Mouse (Mus musculus) bone marrow, adult 2 months (tissue): ENCODE results near the gene Shisa5. TPM values are rescaled to one million over a fixed set of nuclear protein-coding genes. Genes with fewer than 3 reads are reported as not detected.

Experiments
- H3K27ac ChIP-seq: fragments of 200-500 bp; 2 replicates; pipeline ENCODE4 v1.5.1; 2012; ENCODE audit warnings: low read depth, mild to moderate bottlenecking, control low read depth, inconsistent platforms, low read length; ENCODE audit not compliant: control insufficient read depth, poor library complexity, insufficient read depth
- H3K4me1 ChIP-seq: fragments of 200-500 bp; 2 replicates; pipeline ENCODE4 v1.6.1; 2011; ENCODE audit warnings: low read length; ENCODE audit not compliant: control insufficient read depth, insufficient read depth
- H3K4me3 ChIP-seq: fragments of 200-500 bp; replicated peaks from 2 replicates; pipeline ENCODE3; 2011; ENCODE audit warnings: mild to moderate bottlenecking, low read depth, low read length, control low read depth; ENCODE audit not compliant: control insufficient read depth
- CTCF ChIP-seq: fragments of 200-500 bp; IDR thresholded peaks from 2 replicates; pipeline ENCODE4 v1.5.1; 2011; ENCODE audit warnings: low read length, control low read depth; ENCODE audit not compliant: control insufficient read depth, insufficient read depth
- POLR2A ChIP-seq: fragments of 200-500 bp; IDR thresholded peaks from 2 replicates; pipeline ENCODE4 v1.6.1; 2011; ENCODE audit warnings: low read depth, mild to moderate bottlenecking, control low read depth, low read length, borderline replicate concordance; ENCODE audit not compliant: control insufficient read depth
- WGBS: fragments of 180-500 bp; shearing (Covaris S2); methylation state at CpG from one replicate; pipeline ENCODE4 v1.1.7; 2018; 5-methylcytosine and 5-hydroxymethylcytosine counted together
- polyA plus RNA-seq: library from polyadenylated mRNA; stranded (reverse); fragments of >200 nt; gene quantifications from 2 replicates; pipeline ENCODE4 v1.2.4, GENCODE M21; 2011; ENCODE audit warnings: low replicate concordance; ENCODE audit not compliant: missing spikeins, insufficient read depth, insufficient read length

Shisa5 gene
- polyA plus RNA-seq, 1 experiment, result 133 TPM

DNA sequence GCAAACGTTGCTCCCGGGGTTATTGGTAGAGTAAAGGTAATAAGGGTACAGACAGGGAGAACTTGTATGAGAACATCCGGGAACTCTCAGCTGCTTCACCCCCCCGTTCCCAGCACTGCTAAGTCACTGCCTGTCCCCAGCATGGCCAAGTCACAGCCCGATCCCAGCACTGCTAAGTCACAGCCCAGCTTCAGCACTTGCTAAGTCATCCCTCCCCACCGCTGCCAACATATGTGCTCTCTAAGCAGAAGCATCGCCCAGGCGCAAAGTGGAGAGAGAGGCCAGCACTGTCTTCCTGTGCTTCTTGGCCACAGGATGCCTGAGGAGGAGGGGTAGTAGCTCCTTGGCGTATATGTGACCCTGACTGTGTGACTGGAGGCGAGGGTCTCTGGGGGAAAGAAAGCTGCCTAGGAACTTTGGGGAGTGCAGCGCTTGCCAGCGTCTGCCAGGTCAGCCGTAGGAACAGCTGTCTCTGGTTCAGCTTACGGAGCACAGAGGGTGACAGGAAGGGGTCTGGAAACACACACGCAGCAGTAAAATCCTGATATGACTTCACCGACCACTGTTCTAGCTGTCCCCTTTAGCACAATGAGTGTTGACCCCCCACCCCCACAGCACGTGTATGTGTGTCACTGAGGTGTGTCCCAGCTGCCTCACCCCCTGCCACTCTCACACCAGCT lies 28.6 kb upstream of the Shisa5 start:
- TF ChIP-seq CTCF (no peak), POLR2A (no peak)
- Histone ChIP-seq H3K4me3 (no peak overlapping the region), H3K27ac (no peak overlapping the region), H3K4me1 (no peaks in the 10 kb centered on the region)
- 17% methylated on average over 17 of the region's 17 CpGs for WGBS

DNA sequence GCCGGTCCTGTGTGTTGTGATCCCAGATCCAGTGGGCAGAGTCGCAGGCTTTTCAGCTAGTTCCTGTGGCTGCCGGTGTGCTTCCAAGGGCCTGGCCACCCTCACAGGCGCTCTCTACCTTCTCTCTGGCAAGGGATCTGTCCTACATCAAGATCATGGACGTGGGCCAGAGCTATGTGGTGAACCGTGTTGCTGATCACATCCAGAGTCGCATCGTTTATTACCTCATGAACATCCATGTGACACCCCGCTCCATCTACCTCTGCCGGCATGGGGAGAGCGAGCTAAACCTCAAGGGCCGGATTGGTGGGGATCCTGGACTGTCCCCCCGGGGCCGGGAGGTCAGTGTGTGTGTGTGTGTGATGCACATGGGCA lies 28.1 kb upstream of the Shisa5 start:
- TF ChIP-seq CTCF (no peak), POLR2A (no peak)
- 56% methylated on average over 14 of the region's 14 CpGs for WGBS
- Histone ChIP-seq H3K4me1 (no peaks in the 10 kb centered on the region), H3K4me3 (no peak overlapping the region), H3K27ac (no peak overlapping the region)

- H3K4me1 ChIP-seq, result peaks cover 4% of the 10 kb centered on the region; the same call in 1 of the 2 replicates
- no peak overlapping the region for H3K4me3 ChIP-seq
- no peak overlapping the region for H3K27ac ChIP-seq
- TF ChIP-seq POLR2A (no peak), CTCF (no peak)
- WGBS, result 66% methylated on average over 8 of the region's 8 CpGs
Observed at GRCm38 (mm10) chr9:109015397-109015796, 23.0 kb upstream of the Shisa5 start.

GRCm38 (mm10) chr9:109016973-109017604 lies 21.3 kb upstream of the Shisa5 start:
- WGBS, result 20% methylated on average over 11 of the region's 11 CpGs
- no peak for TF ChIP-seq CTCF
- TF ChIP-seq POLR2A, result no peak
- Histone ChIP-seq H3K27ac (peak overlapping the region; percentile 54), H3K4me3 (peak overlapping the region; percentile 49), H3K4me1 (peaks cover 6% of the 10 kb centered on the region; the same call in 1 of the 2 replicates)

DNA sequence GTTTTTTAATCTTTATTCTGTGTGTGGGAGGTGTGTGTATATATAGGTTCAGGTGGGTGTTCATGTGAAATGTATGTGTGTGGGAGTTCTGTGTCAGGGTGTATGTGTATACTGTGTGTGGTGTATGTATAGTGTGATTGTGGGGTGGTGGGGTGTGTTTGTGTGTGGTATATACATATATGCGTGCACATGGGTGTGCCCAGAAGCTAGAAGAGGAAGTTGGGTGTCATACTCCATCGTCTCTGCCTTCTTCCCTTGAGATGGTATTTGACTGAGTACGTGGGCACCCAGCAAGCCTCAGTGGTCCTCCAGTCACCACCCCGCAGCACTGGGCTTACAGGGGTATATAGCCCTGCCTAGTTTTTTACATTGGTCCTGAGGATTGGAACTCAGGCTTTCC lies 16.9 kb upstream of the Shisa5 start:
- Histone ChIP-seq H3K27ac (peak overlapping the region; percentile 89), H3K4me3 (no peak overlapping the region), H3K4me1 (peaks cover 13% of the 10 kb centered on the region; the same call in 1 of the 2 replicates)
- TF ChIP-seq CTCF, result no peak
- no peak for TF ChIP-seq POLR2A
- 21% methylated on average over 4 of the region's 4 CpGs for WGBS

DNA sequence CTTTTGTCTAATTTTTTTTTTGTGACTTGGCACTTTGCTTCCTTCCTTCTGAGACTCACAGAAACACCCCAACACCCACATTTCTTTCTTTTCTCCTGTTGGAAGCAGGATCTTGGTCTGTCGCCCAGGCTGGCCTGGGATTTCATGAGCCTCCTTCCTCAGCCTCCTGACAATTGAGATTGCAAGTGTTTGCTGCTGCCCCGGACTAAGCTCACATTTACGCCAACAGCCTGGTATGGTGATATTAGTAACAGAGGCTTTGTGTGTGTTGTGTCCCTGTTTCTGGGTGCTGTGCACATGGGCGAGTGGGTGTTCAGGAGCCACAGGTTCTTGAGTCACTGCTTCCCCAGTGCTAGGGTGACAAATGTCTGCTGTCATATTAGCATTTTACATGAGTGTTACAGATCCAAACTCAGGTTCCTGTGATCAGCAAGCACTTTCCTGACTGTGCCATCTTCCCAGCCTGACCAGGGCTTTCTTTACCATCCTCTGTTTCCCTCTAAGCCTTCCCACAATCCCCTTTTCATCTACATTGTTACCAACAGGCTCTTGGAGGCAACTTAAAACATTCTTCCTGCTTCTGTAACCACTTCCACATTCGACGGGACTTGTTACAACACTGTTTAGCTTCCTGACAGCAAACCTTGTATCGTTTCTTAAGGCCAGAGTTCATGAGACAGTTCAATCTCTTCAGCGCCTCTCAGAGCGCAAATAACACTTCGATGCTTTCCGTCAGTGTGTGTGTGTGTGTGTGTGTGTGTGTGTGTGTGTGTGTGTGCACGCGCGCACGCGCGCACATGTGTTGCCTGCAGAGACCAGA lies 15.3 kb upstream of the Shisa5 start:
- TF ChIP-seq POLR2A, result no peak
- no peak for TF ChIP-seq CTCF
- H3K4me3 ChIP-seq, result peak overlapping the region; percentile 24
- 33% methylated on average over 17 of the region's 17 CpGs for WGBS
- H3K4me1 ChIP-seq, result peaks cover 9% of the 10 kb centered on the region; the same call in 1 of the 2 replicates
- H3K27ac ChIP-seq, result peak overlapping the region; percentile 86

- Histone ChIP-seq H3K4me3 (no peak overlapping the region), H3K4me1 (peaks cover 5% of the 10 kb centered on the region; the same call in 1 of the 2 replicates), H3K27ac (no peak overlapping the region; the same call in 1 of the 2 replicates)
- TF ChIP-seq POLR2A, result no peak
- 73% methylated on average over 8 of the region's 8 CpGs for WGBS
Observed at GRCm38 (mm10) chr9:109027521-109027920, 10.8 kb upstream of the Shisa5 start.

DNA sequence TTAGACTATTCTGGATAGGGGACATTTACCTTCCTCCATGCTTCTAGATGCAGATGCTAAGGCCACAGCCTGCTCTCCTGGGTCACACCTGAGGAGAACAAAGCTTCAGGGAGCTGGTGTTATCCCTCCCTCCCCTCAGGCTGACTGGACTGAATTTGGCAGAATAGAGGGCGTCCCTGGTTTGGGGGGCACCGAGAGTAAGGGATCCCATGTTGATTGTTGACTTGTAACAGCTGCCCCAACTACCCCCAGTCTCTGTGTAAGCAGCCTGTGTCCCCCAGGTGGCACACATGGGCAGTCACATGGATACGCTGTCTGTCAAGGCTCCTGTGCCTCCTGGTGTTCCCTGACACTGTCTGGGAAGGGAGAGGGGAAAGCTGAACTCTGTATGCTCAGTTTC lies 9.9 kb upstream of the Shisa5 start:
- Histone ChIP-seq H3K4me1 (peaks cover 3% of the 10 kb centered on the region; the same call in 1 of the 2 replicates), H3K4me3 (no peak overlapping the region), H3K27ac (no peak overlapping the region)
- TF ChIP-seq POLR2A (no peak), CTCF (no peak)
- 84% methylated on average over 3 of the region's 3 CpGs for WGBS
